Mouse (Mus musculus) T-cell, adult 2 months (primary cell): ENCODE data around the gene Nr4a2.
A peak's percentile ranks its signal among the peaks of the same experiment; 100 is the strongest.

ENCODE experiments used
- DNase-seq: peaks from one replicate; pipeline ENCODE4 v3.0.0; 2022; ENCODE audit warnings: low spot score

The Nr4a2 gene

GRCm38 (mm10) chr2:57123991-57124840 is at the start of gene Nr4a2:
TSS of gene Nr4a2 (minus strand) at chr2:57124003.
- DNase-seq = peak; percentile 17

GRCm38 (mm10) chr2:57165416-57165815 is 41.6 kb upstream of the Nr4a2 start:
- no peak for DNase-seq

GRCm38 (mm10) chr2:57156814-57157213 is 33.0 kb upstream of the Nr4a2 start:
- no peak for DNase-seq

GRCm38 (mm10) chr2:57149796-57150195 is 26.0 kb upstream of the Nr4a2 start:
- DNase-seq = no peak

- no peak for DNase-seq
Measured at GRCm38 (mm10) chr2:57148231-57148630, 24.4 kb upstream of the Nr4a2 start.

- DNase-seq = no peak
Measured at GRCm38 (mm10) chr2:57145646-57146421, 22.0 kb upstream of the Nr4a2 start.

GRCm38 (mm10) chr2:57138594-57138993 is 14.8 kb upstream of the Nr4a2 start:
- DNase-seq = no peak

- no peak for DNase-seq
Measured at GRCm38 (mm10) chr2:57127461-57127860, 3.7 kb upstream of the Nr4a2 start.

- DNase-seq = no peak
Measured at GRCm38 (mm10) chr2:57125891-57126290, 2.1 kb upstream of the Nr4a2 start.

- peak; percentile 30 for DNase-seq
Measured at GRCm38 (mm10) chr2:57122986-57123980, 520 bp downstream of the Nr4a2 start.

GRCm38 (mm10) chr2:57121110-57121509 is 2.7 kb downstream of the Nr4a2 start:
- DNase-seq = no peak

GRCm38 (mm10) chr2:57117201-57117951 is 6.4 kb downstream of the Nr4a2 start:
- peak; percentile 60 for DNase-seq

- peak; percentile 58 for DNase-seq
Measured at GRCm38 (mm10) chr2:57116366-57117200, 7.2 kb downstream of the Nr4a2 start.

- no peak for DNase-seq
Measured at GRCm38 (mm10) chr2:57115864-57116365, 7.9 kb downstream of the Nr4a2 start.

GRCm38 (mm10) chr2:57115181-57115863 is 8.5 kb downstream of the Nr4a2 start:
- no peak for DNase-seq

- peak; percentile 77 for DNase-seq
Measured at GRCm38 (mm10) chr2:57114211-57115151, 9.3 kb downstream of the Nr4a2 start.

- DNase-seq = no peak
Measured at GRCm38 (mm10) chr2:57113431-57113830, 10.4 kb downstream of the Nr4a2 start.

- DNase-seq = no peak
Measured at GRCm38 (mm10) chr2:57112949-57113348, 10.9 kb downstream of the Nr4a2 start.
